Mouse (Mus musculus): ENCODE data around the gene Patl2.

DNA sequence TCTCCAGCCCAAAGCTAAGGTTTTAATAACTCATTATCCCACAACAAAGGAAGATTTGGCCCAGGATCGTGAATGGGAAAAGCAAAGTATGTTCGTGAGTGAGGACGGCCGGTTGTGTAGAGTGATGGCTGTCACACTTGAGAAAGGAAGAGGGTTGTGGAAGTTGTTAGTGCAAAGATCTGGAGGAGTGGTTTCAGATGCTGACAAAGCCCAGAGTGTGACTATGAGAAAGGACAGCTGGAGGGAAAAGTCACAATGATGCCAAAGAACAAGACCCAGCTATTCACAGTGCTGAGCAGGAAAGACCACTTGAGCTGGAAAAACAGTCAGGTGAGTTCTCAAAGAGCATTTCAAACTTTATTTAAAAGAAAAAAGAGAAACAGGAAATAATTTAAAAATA is 76.3 kb downstream of the Patl2 start:
- TF ChIP-seq CTCF (conservative IDR thresholded peaks at IDR 0.05 in 1 of 2, IDR thresholded peaks at IDR 0.05 in 1 of 2; ENCODE audit: low read depth in 2 of 2, low read length in 2 of 2) (no peak), POLR2A (IDR thresholded peaks at IDR 0.05; ENCODE audit: low read depth, low read length) (no peak), BHLHE40 (IDR thresholded peaks at IDR 0.05; ENCODE audit: low read depth, low read length) (no peak), UBTF (IDR thresholded peaks at IDR 0.05; ENCODE audit: low read depth, low read length) (no peak), TBP (conservative IDR thresholded peaks at IDR 0.05; ENCODE audit: low read depth, low read length) (no peak), JUN (IDR thresholded peaks at IDR 0.05; ENCODE audit: insufficient read depth, low read depth, low read length) (no peak), TCF12 (IDR thresholded peaks at IDR 0.05; ENCODE audit: low read depth, low read length) (no peak), USF1 (IDR thresholded peaks at IDR 0.05; ENCODE audit: low read depth, low read length) (no peak), EP300 (IDR thresholded peaks at IDR 0.05; ENCODE audit: low read length) (no peak)
